Mouse (Mus musculus): ENCODE data around the gene Rexo5.

- TF ChIP-seq CTCF (IDR thresholded peaks at IDR 0.05; ENCODE audit: control insufficient read depth, insufficient read depth, low read length) (no peak), POLR2A (IDR thresholded peaks at IDR 0.05; ENCODE audit: borderline replicate concordance, control insufficient read depth, low read depth, low read length) (no peak)
These were observed 48.1 kb downstream of the Rexo5 start for GRCm38 (mm10) chr7:119841820-119842449.
